Mouse (Mus musculus) CH12.LX (cell line): Measurements from ENCODE around the gene Six1.

Experiments
- EP300 ChIP-seq: IDR thresholded peaks from 2 replicates; pipeline ENCODE4 v1.6.1; 2011; ENCODE audit warnings: low read length, improper control_type of control experiment
- HCFC1 ChIP-seq: IDR thresholded peaks from 2 replicates; pipeline ENCODE4 v1.6.1; 2012; ENCODE audit warnings: low read depth, mild to moderate bottlenecking, inconsistent platforms, low read length, improper control_type of control experiment
- MAFK ChIP-seq: IDR thresholded peaks from 2 replicates; pipeline ENCODE4 v1.6.1; 2011; ENCODE audit warnings: low read length, improper control_type of control experiment; ENCODE audit not compliant: insufficient replicate concordance
- POLR2A ChIP-seq: IDR thresholded peaks from 2 replicates; pipeline ENCODE4 v1.6.1; 2011; ENCODE audit warnings: low read depth, mild to moderate bottlenecking, improper control_type of control experiment, low read length
- TBP ChIP-seq: conservative IDR thresholded peaks from 2 replicates; pipeline ENCODE4 v1.6.1; 2011; ENCODE audit warnings: low read depth, low read length, improper control_type of control experiment
- USF2 ChIP-seq: conservative IDR thresholded peaks from 2 replicates; pipeline ENCODE4 v1.6.1; 2011; ENCODE audit warnings: low read depth, low read length, improper control_type of control experiment
- ZMIZ1 ChIP-seq: IDR thresholded peaks from 2 replicates; pipeline ENCODE4 v1.6.1; 2012; ENCODE audit warnings: low read depth, mild to moderate bottlenecking, inconsistent platforms, low read length, improper control_type of control experiment

GRCm38 (mm10) chr12:72998105-72999001, 55.3 kb downstream of the Six1 start:
- 0 out of 2 replicates have a peak, but pooled peaks have one; percentile 59 for TF ChIP-seq MAFK
- peak; percentile 99 for TF ChIP-seq TBP
- peak; percentile 90 for TF ChIP-seq EP300
- peak; percentile 100 for TF ChIP-seq ZMIZ1
- TF ChIP-seq HCFC1, result peak; percentile 67
- no peak for TF ChIP-seq USF2
- peak; percentile 81 for TF ChIP-seq POLR2A
